Mouse (Mus musculus): ENCODE results near the gene AI413582. TPM values are rescaled to one million over a fixed set of nuclear protein-coding genes. Genes with fewer than 3 reads are reported as not detected.

The AI413582 gene
- polyA plus RNA-seq, 1 experiment, result 85.6 TPM

- H3K4me1 ChIP-seq (ENCODE audit: control insufficient read depth, insufficient read depth, low read length), result peaks cover 40% of the 10 kb centered on the region
- peak overlapping the region; percentile 94 for H3K27ac ChIP-seq (ENCODE audit: insufficient read depth, low read depth, low read length)
- TF ChIP-seq POLR2A (IDR thresholded peaks at IDR 0.05; ENCODE audit: borderline replicate concordance, low read depth, low read length) (no peak), CTCF (IDR thresholded peaks at IDR 0.05; ENCODE audit: low read depth, low read length) (no peak)
- H3K4me3 ChIP-seq (ENCODE audit: insufficient read depth, low read length), result peak overlapping the region; percentile 89
These were observed 8.2 kb downstream of the AI413582 start for GRCm38 (mm10) chr17:27557181-27557926.

DNA sequence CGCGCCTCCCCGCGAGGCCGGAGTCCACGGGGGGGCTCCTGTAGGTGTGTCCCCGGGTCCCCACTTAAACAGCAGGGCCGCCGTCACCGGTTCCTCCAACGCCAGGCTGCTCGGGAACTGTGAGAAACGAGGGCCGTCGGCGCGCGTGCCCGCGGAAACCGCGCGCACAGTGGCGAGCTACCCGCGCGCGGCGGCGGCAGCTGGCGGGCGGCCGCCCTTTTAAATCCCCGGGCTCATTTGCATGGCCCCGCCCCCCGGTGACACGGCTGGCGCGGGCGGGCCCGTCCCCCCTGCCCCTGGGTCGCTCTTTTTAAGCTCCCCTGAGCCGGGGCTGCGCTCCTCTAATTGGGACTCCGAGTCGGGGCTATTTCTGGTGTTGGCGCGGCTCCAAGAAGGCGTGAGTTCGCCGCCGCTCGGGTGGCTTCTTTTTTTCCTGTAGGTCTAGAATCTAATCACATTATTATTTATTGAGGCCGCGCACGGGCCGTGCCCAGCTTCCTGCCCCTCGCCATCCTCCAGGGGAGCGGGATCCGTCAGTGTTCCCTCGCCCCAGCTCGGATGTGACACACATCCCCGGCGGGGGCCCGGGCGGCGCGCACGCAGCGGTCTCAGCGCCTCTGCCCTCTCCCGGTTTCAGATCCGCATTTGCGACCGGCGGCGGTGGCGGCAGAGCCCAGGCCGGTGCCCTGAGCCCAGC is 9.1 kb downstream of the AI413582 start, which contains the start of gene Hmga1:
Gene Hmga1 (plus strand): TSS at position 183 of the 697 bp plus-strand sequence.
- H3K4me3 ChIP-seq (ENCODE audit: insufficient read depth, low read length), result peak within 1 kb of the TSS; percentile 89
- peak within 1 kb of the TSS; percentile 94 for H3K27ac ChIP-seq (ENCODE audit: insufficient read depth, low read depth, low read length)
- peaks cover 42% of the 10 kb centered on the region for H3K4me1 ChIP-seq (ENCODE audit: control insufficient read depth, insufficient read depth, low read length)
- TF ChIP-seq POLR2A (IDR thresholded peaks at IDR 0.05; ENCODE audit: borderline replicate concordance, low read depth, low read length) (peak; percentile 91; the same call in 1 of the 2 replicates), CTCF (IDR thresholded peaks at IDR 0.05; ENCODE audit: low read depth, low read length) (no peak)

- Histone ChIP-seq H3K27ac (ENCODE audit: insufficient read depth, low read depth, low read length) (peak overlapping the region; percentile 93), H3K4me3 (ENCODE audit: insufficient read depth, low read length) (peak overlapping the region; percentile 59), H3K4me1 (ENCODE audit: control insufficient read depth, insufficient read depth, low read length) (peaks cover 42% of the 10 kb centered on the region)
- no peak for TF ChIP-seq CTCF (IDR thresholded peaks at IDR 0.05; ENCODE audit: low read depth, low read length)
- no peak for TF ChIP-seq POLR2A (IDR thresholded peaks at IDR 0.05; ENCODE audit: borderline replicate concordance, low read depth, low read length)
These were observed 9.9 kb downstream of the AI413582 start for GRCm38 (mm10) chr17:27555512-27556172.

DNA sequence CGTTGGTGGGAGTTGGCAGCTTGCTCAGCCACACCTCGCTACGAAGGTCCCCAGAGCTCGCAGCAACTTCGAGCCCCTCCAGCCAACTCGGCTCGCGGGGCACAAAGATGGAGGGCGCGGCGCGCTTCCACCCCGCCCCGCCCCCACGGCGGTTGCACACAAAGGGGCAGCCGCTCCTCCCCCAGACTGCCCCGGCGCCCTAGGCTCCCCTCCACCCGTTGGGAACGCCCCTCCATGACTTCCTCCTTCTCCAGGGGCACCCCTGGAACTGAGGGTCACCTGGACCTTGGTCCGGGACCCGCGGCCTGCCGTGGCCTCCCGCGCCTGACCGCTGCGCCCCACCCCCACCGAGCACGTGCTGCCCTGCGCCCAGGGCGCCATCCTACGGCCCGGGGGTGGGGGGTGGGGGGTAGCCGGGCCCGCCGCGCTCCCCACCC is 10.5 kb downstream of the AI413582 start:
- Histone ChIP-seq H3K27ac (ENCODE audit: insufficient read depth, low read depth, low read length) (peak overlapping the region; percentile 93), H3K4me1 (ENCODE audit: control insufficient read depth, insufficient read depth, low read length) (peaks cover 41% of the 10 kb centered on the region), H3K4me3 (ENCODE audit: insufficient read depth, low read length) (peak overlapping the region; percentile 59)
- no peak for TF ChIP-seq CTCF (IDR thresholded peaks at IDR 0.05; ENCODE audit: low read depth, low read length)
- TF ChIP-seq POLR2A (IDR thresholded peaks at IDR 0.05; ENCODE audit: borderline replicate concordance, low read depth, low read length), result no peak

GRCm38 (mm10) chr17:27554062-27554960 is 11.2 kb downstream of the AI413582 start:
- Histone ChIP-seq H3K27ac (ENCODE audit: insufficient read depth, low read depth, low read length) (peak overlapping the region; percentile 93), H3K4me3 (ENCODE audit: insufficient read depth, low read length) (peak overlapping the region; percentile 59), H3K4me1 (ENCODE audit: control insufficient read depth, insufficient read depth, low read length) (peaks cover 42% of the 10 kb centered on the region)
- TF ChIP-seq POLR2A (IDR thresholded peaks at IDR 0.05; ENCODE audit: borderline replicate concordance, low read depth, low read length) (no peak), CTCF (IDR thresholded peaks at IDR 0.05; ENCODE audit: low read depth, low read length) (no peak)

- peaks cover 46% of the 10 kb centered on the region for H3K4me1 ChIP-seq (ENCODE audit: control insufficient read depth, insufficient read depth, low read length)
- no peak for TF ChIP-seq POLR2A (IDR thresholded peaks at IDR 0.05; ENCODE audit: borderline replicate concordance, low read depth, low read length)
- TF ChIP-seq CTCF (IDR thresholded peaks at IDR 0.05; ENCODE audit: low read depth, low read length), result no peak
- H3K4me3 ChIP-seq (ENCODE audit: insufficient read depth, low read length), result no peak overlapping the region
- peak overlapping the region; percentile 79 for H3K27ac ChIP-seq (ENCODE audit: insufficient read depth, low read depth, low read length)
These were observed 13.0 kb downstream of the AI413582 start for GRCm38 (mm10) chr17:27552215-27553201.

DNA sequence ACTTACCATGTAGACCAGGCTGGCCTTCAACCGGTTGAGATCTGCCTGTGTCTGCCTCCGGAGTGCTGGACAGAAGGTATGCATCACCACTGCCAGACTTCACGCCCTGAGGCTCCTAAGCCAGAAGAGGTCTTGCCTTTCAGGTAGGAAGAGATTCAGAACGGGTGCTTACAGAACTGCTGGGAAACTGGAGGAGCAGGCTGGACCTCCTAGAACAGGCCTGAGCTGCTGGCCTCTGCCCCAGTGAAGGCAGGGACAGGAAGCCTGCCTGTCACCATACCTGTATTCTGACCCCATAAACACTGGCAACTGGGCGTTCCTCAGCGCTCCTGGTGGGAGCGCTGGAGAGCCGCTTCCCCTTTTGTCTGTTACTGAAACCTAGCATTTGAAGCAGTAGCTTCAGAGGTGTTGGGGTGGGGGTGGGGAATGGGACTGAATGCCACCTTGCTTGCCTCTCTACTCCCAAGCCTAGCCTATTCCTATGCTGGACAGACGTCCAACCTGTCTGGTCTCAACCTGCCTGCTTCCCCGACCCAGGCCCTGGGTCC is 14.1 kb downstream of the AI413582 start:
- Histone ChIP-seq H3K4me3 (ENCODE audit: insufficient read depth, low read length) (no peak overlapping the region), H3K4me1 (ENCODE audit: control insufficient read depth, insufficient read depth, low read length) (peaks cover 56% of the 10 kb centered on the region), H3K27ac (ENCODE audit: insufficient read depth, low read depth, low read length) (no peak overlapping the region)
- TF ChIP-seq POLR2A (IDR thresholded peaks at IDR 0.05; ENCODE audit: borderline replicate concordance, low read depth, low read length), result no peak

- Histone ChIP-seq H3K4me3 (ENCODE audit: insufficient read depth, low read length) (no peak overlapping the region), H3K27ac (ENCODE audit: insufficient read depth, low read depth, low read length) (no peak overlapping the region), H3K4me1 (ENCODE audit: control insufficient read depth, insufficient read depth, low read length) (peaks cover 54% of the 10 kb centered on the region)
- TF ChIP-seq POLR2A (IDR thresholded peaks at IDR 0.05; ENCODE audit: borderline replicate concordance, low read depth, low read length), result no peak
- TF ChIP-seq CTCF (IDR thresholded peaks at IDR 0.05; ENCODE audit: low read depth, low read length), result no peak
These were observed 16.3 kb downstream of the AI413582 start for GRCm38 (mm10) chr17:27549234-27549633.
